Mouse (Mus musculus): ENCODE measurements around the gene Nkx2-5. TPM values are rescaled to one million over a fixed set of nuclear protein-coding genes. Genes with fewer than 3 reads are reported as not detected.

Nkx2-5 gene
- polyA plus RNA-seq, 1 experiment from 2014 or later: 132 TPM

- no peak for ATAC-seq (replicated peaks; ENCODE audit: extremely low read depth, insufficient read depth, low FRiP score)
- no peak overlapping the region for H3K4me2 ChIP-seq (ENCODE audit: low read depth, low read length)
- H3K36me3 ChIP-seq (ENCODE audit: control insufficient read depth, insufficient read depth): peaks cover 45% of the 10 kb centered on the region
- WGBS: 77% methylated on average over 7 of the region's 7 CpGs
- no peak overlapping the region for H3K4me3 ChIP-seq (ENCODE audit: low read length)
- H3K9me3 ChIP-seq (replicated peaks; ENCODE audit: control insufficient read depth, low read length): no peaks in the 10 kb centered on the region
- H3K9ac ChIP-seq (ENCODE audit: low read length): no peak overlapping the region
- H3K27me3 ChIP-seq (ENCODE audit: control insufficient read depth, insufficient read depth, low read length): no peaks in the 10 kb centered on the region
- 0 out of 2 replicates have a peak, but pooled peaks cover 2% of the 10 kb centered on the region for H3K4me1 ChIP-seq (ENCODE audit: control insufficient read depth, insufficient read depth, low read length)
- no peak overlapping the region for H3K27ac ChIP-seq (ENCODE audit: low read length)
These were observed 53.2 kb downstream of the Nkx2-5 start for GRCm38 (mm10) chr17:26791580-26791979.

GRCm38 (mm10) chr17:26790269-26791214 is 54.3 kb downstream of the Nkx2-5 start:
- Histone ChIP-seq H3K9ac (ENCODE audit: low read length) (no peak overlapping the region), H3K27ac (ENCODE audit: low read length) (no peak overlapping the region), H3K4me2 (ENCODE audit: low read depth, low read length) (no peak overlapping the region), H3K27me3 (ENCODE audit: control insufficient read depth, insufficient read depth, low read length) (no peaks in the 10 kb centered on the region), H3K36me3 (ENCODE audit: control insufficient read depth, insufficient read depth) (peaks cover 51% of the 10 kb centered on the region), H3K4me3 (ENCODE audit: low read length) (no peak overlapping the region), H3K9me3 (replicated peaks; ENCODE audit: control insufficient read depth, low read length) (no peaks in the 10 kb centered on the region), H3K4me1 (ENCODE audit: control insufficient read depth, insufficient read depth, low read length) (0 out of 2 replicates have a peak, but pooled peaks cover 2% of the 10 kb centered on the region)
- ATAC-seq (replicated peaks; ENCODE audit: extremely low read depth, insufficient read depth, low FRiP score): no peak
- WGBS: 86% methylated on average over 11 of the region's 11 CpGs

- no peak overlapping the region for H3K4me2 ChIP-seq (ENCODE audit: low read depth, low read length)
- no peak overlapping the region for H3K27ac ChIP-seq (ENCODE audit: low read length)
- WGBS: 90% methylated on average over 8 of the region's 8 CpGs
- no peaks in the 10 kb centered on the region for H3K27me3 ChIP-seq (ENCODE audit: control insufficient read depth, insufficient read depth, low read length)
- H3K9ac ChIP-seq (ENCODE audit: low read length): no peak overlapping the region
- H3K4me3 ChIP-seq (ENCODE audit: low read length): no peak overlapping the region
- ATAC-seq (replicated peaks; ENCODE audit: extremely low read depth, insufficient read depth, low FRiP score): no peak
- H3K9me3 ChIP-seq (replicated peaks; ENCODE audit: control insufficient read depth, low read length): no peaks in the 10 kb centered on the region
- H3K4me1 ChIP-seq (ENCODE audit: control insufficient read depth, insufficient read depth, low read length): no peaks in the 10 kb centered on the region
- peaks cover 54% of the 10 kb centered on the region for H3K36me3 ChIP-seq (ENCODE audit: control insufficient read depth, insufficient read depth)
These were observed 55.1 kb downstream of the Nkx2-5 start for GRCm38 (mm10) chr17:26789460-26790268.

- ATAC-seq (replicated peaks; ENCODE audit: extremely low read depth, insufficient read depth, low FRiP score): no peak
- H3K36me3 ChIP-seq (ENCODE audit: control insufficient read depth, insufficient read depth): peaks cover 60% of the 10 kb centered on the region
- H3K27me3 ChIP-seq (ENCODE audit: control insufficient read depth, insufficient read depth, low read length): no peaks in the 10 kb centered on the region
- 90% methylated on average over 8 of the region's 8 CpGs for WGBS
- no peaks in the 10 kb centered on the region for H3K9me3 ChIP-seq (replicated peaks; ENCODE audit: control insufficient read depth, low read length)
- no peak overlapping the region for H3K4me2 ChIP-seq (ENCODE audit: low read depth, low read length)
- no peak overlapping the region for H3K4me3 ChIP-seq (ENCODE audit: low read length)
- no peaks in the 10 kb centered on the region for H3K4me1 ChIP-seq (ENCODE audit: control insufficient read depth, insufficient read depth, low read length)
- H3K9ac ChIP-seq (ENCODE audit: low read length): no peak overlapping the region
- no peak overlapping the region for H3K27ac ChIP-seq (ENCODE audit: low read length)
These were observed 55.8 kb downstream of the Nkx2-5 start for GRCm38 (mm10) chr17:26788986-26789385.

Other genes starting within 250 kb of the Nkx2-5 start
- 216 and 249 TPM in 2 replicates for gene Atp6v0e, start 181.8 kb downstream of the Nkx2-5 start, polyA plus RNA-seq (2015; fragmentation: Nextera tagmentation; extraction: Ambion mirVana)
- 5.9 and 6.4 TPM in 2 replicates for gene Crebrf, start 129.4 kb downstream of the Nkx2-5 start, polyA plus RNA-seq (2015; fragmentation: Nextera tagmentation; extraction: Ambion mirVana)
- 56.8 and 56.9 TPM in 2 replicates for gene Bnip1, start 63.9 kb downstream of the Nkx2-5 start, polyA plus RNA-seq (2015; fragmentation: Nextera tagmentation; extraction: Ambion mirVana)
- gene Kifc5b, start 72.1 kb upstream of the Nkx2-5 start, polyA plus RNA-seq (2015; fragmentation: Nextera tagmentation; extraction: Ambion mirVana): 6.2 and 6.9 TPM in 2 replicates
- 7.5 and 8.7 TPM in 2 replicates for gene Phf1, start 88.0 kb upstream of the Nkx2-5 start, polyA plus RNA-seq (2015; fragmentation: Nextera tagmentation; extraction: Ambion mirVana)
- gene Cuta, start 94.6 kb upstream of the Nkx2-5 start, polyA plus RNA-seq (2015; fragmentation: Nextera tagmentation; extraction: Ambion mirVana): 163 and 169 TPM in 2 replicates
- gene Syngap1, start 96.2 kb upstream of the Nkx2-5 start, polyA plus RNA-seq (2015; fragmentation: Nextera tagmentation; extraction: Ambion mirVana): 1.2 and 1.3 TPM in 2 replicates
- 10.0 and 12.0 TPM in 2 replicates for gene Zbtb9, start 128.2 kb upstream of the Nkx2-5 start, polyA plus RNA-seq (2015; fragmentation: Nextera tagmentation; extraction: Ambion mirVana)
- gene Bak1, start 184.0 kb upstream of the Nkx2-5 start, polyA plus RNA-seq (2015; fragmentation: Nextera tagmentation; extraction: Ambion mirVana): 5.8 and 6.2 TPM in 2 replicates
- 2.2 and 2.6 TPM in 2 replicates for gene Itpr3, start 212.3 kb upstream of the Nkx2-5 start, polyA plus RNA-seq (2015; fragmentation: Nextera tagmentation; extraction: Ambion mirVana)

All from heart, embryonic 16.5 days (tissue).